Mouse (Mus musculus) kidney, adult 2 months (tissue): ENCODE results near the gene Klhl7.

Experiments
- CTCF ChIP-seq: fragments of 200-500 bp; conservative IDR thresholded peaks from 2 replicates; pipeline ENCODE4 v1.5.1; 2011; ENCODE audit warnings: low read depth, mild to moderate bottlenecking, control low read depth, low read length, moderate library complexity, mixed read lengths; ENCODE audit not compliant: insufficient read depth, insufficient read length
- POLR2A ChIP-seq: fragments of 200-500 bp; IDR thresholded peaks from one replicate; pipeline ENCODE4 v1.6.1; 2011; ENCODE audit warnings: low read depth, low read length, control low read depth

DNA sequence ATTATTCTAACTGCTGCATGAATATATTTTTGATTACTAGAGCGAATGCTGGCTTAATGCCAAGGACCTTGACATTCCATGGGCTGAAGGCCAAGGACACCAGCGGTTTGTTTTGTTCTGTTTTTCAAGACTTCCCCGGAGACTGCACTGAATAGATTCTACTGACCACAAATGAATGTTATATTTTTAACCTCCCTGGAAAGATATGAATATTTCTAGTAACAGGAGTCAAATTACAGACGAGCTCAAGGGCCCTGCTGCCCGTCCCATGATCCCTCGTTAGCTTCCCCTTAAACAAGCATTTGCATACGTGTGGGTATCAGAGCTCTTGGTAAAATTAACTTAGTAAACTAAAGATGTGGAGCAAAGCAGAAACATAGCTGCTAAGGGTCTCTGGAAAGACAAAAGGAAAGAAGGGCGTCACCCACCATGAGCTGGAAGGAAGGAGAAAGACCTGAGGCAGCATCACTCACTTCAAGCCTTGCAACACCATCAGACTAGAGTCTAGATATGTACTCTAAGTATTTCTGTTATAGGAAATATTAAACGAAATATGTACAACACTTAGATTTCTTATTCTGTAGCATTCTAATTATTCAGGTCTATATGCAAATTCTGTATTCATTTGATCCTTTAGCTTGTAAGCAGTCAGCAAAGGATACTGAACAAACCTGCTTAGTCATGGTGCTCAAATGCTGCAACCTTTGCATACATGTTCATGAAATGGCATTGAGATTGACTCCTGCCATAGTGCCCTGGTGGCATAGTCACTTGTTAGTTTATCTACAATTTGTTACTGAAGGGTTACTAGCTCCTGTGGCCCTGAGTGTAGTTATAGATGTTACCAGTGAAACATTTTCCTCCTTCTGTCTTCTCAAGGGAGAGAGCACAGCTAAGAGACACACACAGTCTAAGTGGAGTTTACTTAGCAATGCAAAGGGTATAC is 46.9 kb upstream of the Klhl7 start:
- TF ChIP-seq CTCF (no peak), POLR2A (no peak)
